Mouse (Mus musculus): ENCODE measurements at regions not wholly inside any gene's neighbourhood (a gene's known extent, or its start where the extent isn't known, plus 50 kb on each side); places are given as distances from the start of the nearest gene placed in this dataset.

- no peak for DNase-seq
These were observed 127.1 kb upstream of the Thbs1 start for GRCm38 (mm10) chr2:117984569-117984968.

- no peak for DNase-seq
These were observed 124.1 kb upstream of the Thbs1 start for GRCm38 (mm10) chr2:117987426-117988215.

GRCm38 (mm10) chr2:117988396-117989173, 123.1 kb upstream of the Thbs1 start:
- peak; percentile 12 for DNase-seq

GRCm38 (mm10) chr2:117989215-117989614, 122.5 kb upstream of the Thbs1 start:
- DNase-seq = no peak

- DNase-seq = peak; percentile 21
These were observed 115.3 kb upstream of the Thbs1 start for GRCm38 (mm10) chr2:117996130-117997083.

- DNase-seq = no peak
These were observed 112.0 kb upstream of the Thbs1 start for GRCm38 (mm10) chr2:117999641-118000040.

GRCm38 (mm10) chr2:118004191-118004590, 107.5 kb upstream of the Thbs1 start:
- DNase-seq = no peak

- DNase-seq = peak; percentile 45
These were observed 103.9 kb upstream of the Thbs1 start for GRCm38 (mm10) chr2:118007539-118008427.

- DNase-seq = no peak
These were observed 100.0 kb upstream of the Thbs1 start for GRCm38 (mm10) chr2:118011679-118012078.

- DNase-seq = no peak
These were observed 99.5 kb upstream of the Thbs1 start for GRCm38 (mm10) chr2:118012211-118012610.

- no peak for DNase-seq
These were observed 98.5 kb upstream of the Thbs1 start for GRCm38 (mm10) chr2:118013156-118013555.

- DNase-seq = no peak
These were observed 96.5 kb upstream of the Thbs1 start for GRCm38 (mm10) chr2:118015182-118015581.

- no peak for DNase-seq
These were observed 85.6 kb upstream of the Thbs1 start for GRCm38 (mm10) chr2:118025829-118026735.

GRCm38 (mm10) chr2:118028881-118029280, 82.8 kb upstream of the Thbs1 start:
- DNase-seq = no peak

GRCm38 (mm10) chr2:118029470-118030108, 82.1 kb upstream of the Thbs1 start:
- DNase-seq = no peak

- no peak for DNase-seq
These were observed 80.0 kb upstream of the Thbs1 start for GRCm38 (mm10) chr2:118031662-118032061.

GRCm38 (mm10) chr2:118033377-118033776, 78.3 kb upstream of the Thbs1 start:
- no peak for DNase-seq

GRCm38 (mm10) chr2:118034026-118034425, 77.7 kb upstream of the Thbs1 start:
- no peak for DNase-seq

GRCm38 (mm10) chr2:118035333-118035732, 76.3 kb upstream of the Thbs1 start:
- DNase-seq = no peak
